In genomic region chr11:20248277-20248676, GRCm38 (mm10) we compare ENCODE assay signal across 8 mouse cellular contexts. TPM values are rescaled to one million over a fixed set of nuclear protein-coding genes. Genes with fewer than 3 reads are reported as not detected.
DNase-seq lines count a peak whose midpoint lies in the region; ATAC-seq lines count a peak whose summit lies in the region.

No protein-coding gene starts in this region.

- peak; percentile 48 for DNase-seq in 3T3-L1 (ENCODE audit: low read depth, low spot score)
- DNase-seq in CD4-positive, CD25-positive, alpha-beta regulatory T cell, adult 2 months (ENCODE audit: low read depth, low spot score), result peak; percentile 70
- DNase-seq in forebrain, embryonic 10.5 days (ENCODE audit: extremely low spot score, low spot score), result no peak
- no peak for DNase-seq in limb, embryonic 11.5 days (ENCODE audit: low spot score)
- peak; percentile 18 for DNase-seq in neural tube, embryonic 11.5 days (ENCODE audit: low spot score)
- DNase-seq in frontal cortex, postnatal 14 days (ENCODE audit: low spot score in 2 of 2), result no peak
- no peak for DNase-seq in ovary, postnatal 14 days (ENCODE audit: low spot score)
- DNase-seq in frontal cortex, postnatal 36 days (ENCODE audit: low spot score in 2 of 2), result no peak

- peaks cover 30% of the 10 kb centered on the region for H3K36me3 ChIP-seq in forebrain, embryonic 10.5 days (replicated peaks)
- peaks cover 2% of the 10 kb centered on the region; the same call in 1 of the 2 replicates for H3K36me3 ChIP-seq in limb, embryonic 11.5 days (ENCODE audit: control insufficient read depth, insufficient read depth, low read length)
- H3K36me3 ChIP-seq in neural tube, embryonic 11.5 days (ENCODE audit: control insufficient read depth, insufficient read depth, low read length), result no peaks in the 10 kb centered on the region

- peak overlapping the region; percentile 95 for H3K9ac ChIP-seq in limb, embryonic 11.5 days (ENCODE audit: low read length)
- peak overlapping the region; percentile 96 for H3K9ac ChIP-seq in neural tube, embryonic 11.5 days (ENCODE audit: low read length)

- peak overlapping the region; percentile 99 for H3K27ac ChIP-seq in forebrain, embryonic 10.5 days
- H3K27ac ChIP-seq in limb, embryonic 11.5 days (replicated peaks; ENCODE audit: low read depth, low read length), result no peak overlapping the region
- H3K27ac ChIP-seq in neural tube, embryonic 11.5 days (ENCODE audit: low read depth, low read length), result no peak overlapping the region; the same call in 1 of the 2 replicates

- 22% methylated on average over 4 of the region's 4 CpGs for WGBS in forebrain, embryonic 10.5 days
- WGBS in limb, embryonic 11.5 days, result 12% methylated on average over 4 of the region's 4 CpGs
- 17% methylated on average over 4 of the region's 4 CpGs for WGBS in neural tube, embryonic 11.5 days

- H3K27me3 ChIP-seq in forebrain, embryonic 10.5 days (ENCODE audit: poor library complexity, severe bottlenecking), result no peaks in the 10 kb centered on the region
- no peaks in the 10 kb centered on the region for H3K27me3 ChIP-seq in limb, embryonic 11.5 days (ENCODE audit: control insufficient read depth, insufficient read depth, low read length)
- no peaks in the 10 kb centered on the region for H3K27me3 ChIP-seq in neural tube, embryonic 11.5 days (ENCODE audit: control insufficient read depth, insufficient read depth, low read length)

- ATAC-seq in limb, embryonic 11.5 days (ENCODE audit: insufficient number of reproducible peaks, low FRiP score, low TSS enrichment, low read depth), result no peak
- ATAC-seq in neural tube, embryonic 11.5 days (ENCODE audit: insufficient read depth, low FRiP score, low TSS enrichment), result no peak

- H3K4me2 ChIP-seq in limb, embryonic 11.5 days (ENCODE audit: low read depth, severe bottlenecking), result peak overlapping the region; percentile 84
- H3K4me2 ChIP-seq in neural tube, embryonic 11.5 days (ENCODE audit: low read depth), result peak overlapping the region; percentile 95

- peaks cover 53% of the 10 kb centered on the region for H3K4me1 ChIP-seq in forebrain, embryonic 10.5 days
- H3K4me1 ChIP-seq in limb, embryonic 11.5 days (ENCODE audit: control insufficient read depth, insufficient read depth, low read length), result peaks cover 20% of the 10 kb centered on the region
- peaks cover 17% of the 10 kb centered on the region for H3K4me1 ChIP-seq in neural tube, embryonic 11.5 days (ENCODE audit: control insufficient read depth, insufficient read depth, low read length)

- peak overlapping the region; percentile 95 for H3K4me3 ChIP-seq in forebrain, embryonic 10.5 days
- H3K4me3 ChIP-seq in limb, embryonic 11.5 days (ENCODE audit: low read depth, low read length), result peak overlapping the region; percentile 93
- H3K4me3 ChIP-seq in neural tube, embryonic 11.5 days (ENCODE audit: low read depth, low read length), result peak overlapping the region; percentile 84

- no peaks in the 10 kb centered on the region for H3K9me3 ChIP-seq in forebrain, embryonic 10.5 days
- no peaks in the 10 kb centered on the region; the same call in 1 of the 2 replicates for H3K9me3 ChIP-seq in limb, embryonic 11.5 days (ENCODE audit: control insufficient read depth, low read length)
- H3K9me3 ChIP-seq in neural tube, embryonic 11.5 days (ENCODE audit: control insufficient read depth, low read length), result no peaks in the 10 kb centered on the region

RNA-seq across cellular contexts. Expression of gene Cep68, which starts 1.0 kb away (rescaled TPM):
- 43.2 and 45.3 TPM in 2 replicates for polyA plus RNA-seq in forebrain, embryonic 10.5 days (2016; fragmentation: Nextera tagmentation; extraction: Ambion mirVana)
- polyA plus RNA-seq in limb, embryonic 11.5 days (2014; fragmentation: Nextera tagmentation; extraction: Ambion mirVana), result 41.2 and 43.3 TPM in 2 replicates
- 33.5 and 35.3 TPM in 2 replicates for polyA plus RNA-seq in neural tube, embryonic 11.5 days (2014; fragmentation: Nextera tagmentation; extraction: Ambion mirVana)

RNA-seq across cellular contexts. Expression of gene Rab1a, which starts 47.0 kb away (rescaled TPM):
- polyA plus RNA-seq in forebrain, embryonic 10.5 days (2016; fragmentation: Nextera tagmentation; extraction: Ambion mirVana), result 200 and 210 TPM in 2 replicates
- polyA plus RNA-seq in limb, embryonic 11.5 days (2014; fragmentation: Nextera tagmentation; extraction: Ambion mirVana), result 208 and 212 TPM in 2 replicates
- 252 and 253 TPM in 2 replicates for polyA plus RNA-seq in neural tube, embryonic 11.5 days (2014; fragmentation: Nextera tagmentation; extraction: Ambion mirVana)

Comparison
In these comparisons a context has a peak if more than half of its experiments do, and no peak if none do; other contexts are left out.
1. DNase-seq: peak in 3T3-L1 (single experiment), CD4-positive, CD25-positive, alpha-beta regulatory T cell, adult 2 months (single experiment) and neural tube, embryonic 11.5 days (single experiment); none in forebrain, embryonic 10.5 days (single experiment), limb, embryonic 11.5 days (single experiment), frontal cortex, postnatal 14 days (0 of 2), ovary, postnatal 14 days (single experiment) and frontal cortex, postnatal 36 days (0 of 2).
2. Peak in every context shown above with its lines, with median percentiles within 50 percentile points of each other: H3K4me3 ChIP-seq.